Mouse (Mus musculus) thymus, postnatal 4 days (tissue): ENCODE data around the gene Shf.

Experiments
- DNase-seq: peaks from one replicate; pipeline ENCODE4 v3.0.0; 2021

Gene Shf

DNA sequence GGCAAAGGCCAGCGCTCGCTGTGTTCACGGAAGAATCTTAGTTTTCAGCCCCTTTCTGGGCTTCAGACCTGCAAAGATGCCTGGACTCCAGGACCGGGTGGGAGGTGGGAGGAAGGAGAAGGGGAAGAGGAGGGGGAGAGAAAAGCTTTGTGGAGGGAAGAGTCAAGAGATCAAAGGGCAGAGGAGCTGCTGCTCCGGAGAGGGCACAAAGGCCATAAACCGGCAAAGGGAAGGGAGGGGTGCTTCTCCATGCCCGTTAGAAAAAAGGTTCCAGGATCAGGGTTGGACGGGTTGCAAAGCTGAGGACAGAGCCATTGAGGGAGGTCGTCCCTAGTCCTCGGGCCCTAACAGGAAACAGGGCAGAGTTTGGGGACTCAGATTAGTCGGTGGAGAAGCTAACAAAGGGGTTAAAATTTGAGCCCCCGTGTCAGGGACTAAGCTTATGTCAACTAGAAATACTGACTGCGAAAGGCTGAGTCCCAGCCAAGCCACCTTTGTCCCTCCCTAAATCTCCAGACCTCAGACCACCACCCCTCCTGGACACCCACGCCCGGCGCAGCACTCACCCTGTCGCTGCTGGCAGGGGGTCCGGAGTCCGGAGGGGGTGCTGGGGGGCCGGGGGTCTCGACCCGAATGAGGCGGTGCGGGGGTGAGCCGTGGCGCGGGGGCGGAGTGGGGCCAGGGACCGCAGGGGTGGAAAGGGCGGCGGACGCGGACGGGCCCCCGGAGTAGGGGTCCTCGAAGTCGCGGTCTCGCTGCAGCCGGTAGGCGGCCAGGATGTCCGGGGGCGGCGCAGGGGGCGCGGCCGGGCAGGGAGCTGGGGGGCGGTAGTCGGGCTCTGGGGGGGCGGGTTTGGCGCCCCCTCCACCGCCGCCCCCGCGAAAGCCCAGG lies 636 bp downstream of the Shf start:
- peak; percentile 78 for DNase-seq

DNA sequence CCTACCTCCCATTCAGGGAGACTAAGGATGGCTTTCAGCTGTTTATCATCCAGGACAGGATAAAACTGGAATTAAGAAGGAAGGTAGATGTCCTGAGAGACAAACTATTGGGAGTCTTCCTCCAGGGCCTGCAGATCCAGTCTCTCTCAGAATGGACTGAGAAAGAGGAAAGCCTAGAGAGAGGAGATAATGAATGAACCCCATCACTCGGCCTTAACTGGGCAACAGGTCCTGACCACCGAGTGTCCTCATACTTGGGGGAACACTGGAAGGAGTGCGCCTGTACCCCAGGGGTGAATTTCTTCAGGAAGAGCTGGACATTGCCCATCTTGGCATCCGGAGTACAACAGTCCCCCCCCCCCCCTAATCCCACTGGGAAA lies 1.3 kb downstream of the Shf start:
- no peak for DNase-seq

DNA sequence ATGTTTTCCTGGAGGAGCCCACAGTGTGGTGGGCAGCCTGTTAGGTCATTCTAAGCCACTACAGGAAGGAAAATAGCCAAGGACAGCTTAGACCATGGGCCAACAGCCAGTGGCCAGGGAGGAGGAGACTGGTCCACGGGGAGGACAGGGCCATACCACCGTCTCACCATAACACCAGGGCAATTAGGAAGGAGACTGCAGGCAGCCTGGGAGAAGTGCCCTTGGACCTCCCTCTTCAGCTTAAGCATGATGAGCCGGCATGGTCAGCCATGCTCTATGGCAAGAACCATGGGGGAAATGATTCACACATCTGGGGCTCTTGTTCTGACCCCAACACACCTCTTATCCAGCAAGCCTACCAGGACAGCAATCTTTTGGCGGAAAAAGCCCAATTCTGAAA lies 1.8 kb downstream of the Shf start:
- DNase-seq = no peak

DNA sequence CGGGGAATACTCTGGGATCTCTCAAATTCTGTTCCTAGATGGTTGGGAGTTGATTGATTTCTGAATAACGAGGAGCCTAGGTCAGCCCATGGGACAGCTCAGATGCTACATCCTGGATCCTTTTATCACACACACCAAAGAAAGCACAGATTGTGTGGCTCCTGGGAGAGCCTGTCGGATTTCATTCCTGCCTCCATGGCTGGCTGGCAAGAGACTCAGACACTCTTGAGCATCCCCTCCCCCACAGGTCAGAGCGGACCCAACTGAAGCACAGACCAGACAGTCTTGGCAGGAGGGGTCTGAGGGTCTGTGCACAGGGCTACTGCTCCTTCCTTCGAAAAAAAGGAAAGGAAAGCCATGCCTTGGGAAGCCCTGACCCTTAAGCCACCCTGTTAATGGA lies 2.3 kb downstream of the Shf start:
- no peak for DNase-seq

DNA sequence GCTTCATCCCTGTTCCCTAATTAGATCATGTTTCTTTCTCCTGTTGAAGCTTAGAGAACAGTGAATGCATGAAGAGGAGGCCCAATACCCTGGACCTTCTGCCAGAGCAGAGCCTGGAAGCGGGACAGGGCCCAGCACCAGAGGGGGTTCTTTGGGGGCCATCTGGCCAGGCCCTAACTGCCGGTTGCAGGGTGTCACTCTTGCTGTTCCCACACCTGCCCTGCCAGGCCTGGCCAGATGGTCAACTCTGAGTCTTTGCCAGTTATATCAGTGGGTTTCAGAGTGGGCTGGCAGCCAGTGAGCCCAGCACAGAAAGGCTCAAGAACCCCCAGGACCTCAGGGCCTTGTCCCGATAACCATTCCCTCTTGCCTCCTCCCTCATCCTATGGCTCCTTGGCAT lies 2.9 kb downstream of the Shf start:
- no peak for DNase-seq

DNA sequence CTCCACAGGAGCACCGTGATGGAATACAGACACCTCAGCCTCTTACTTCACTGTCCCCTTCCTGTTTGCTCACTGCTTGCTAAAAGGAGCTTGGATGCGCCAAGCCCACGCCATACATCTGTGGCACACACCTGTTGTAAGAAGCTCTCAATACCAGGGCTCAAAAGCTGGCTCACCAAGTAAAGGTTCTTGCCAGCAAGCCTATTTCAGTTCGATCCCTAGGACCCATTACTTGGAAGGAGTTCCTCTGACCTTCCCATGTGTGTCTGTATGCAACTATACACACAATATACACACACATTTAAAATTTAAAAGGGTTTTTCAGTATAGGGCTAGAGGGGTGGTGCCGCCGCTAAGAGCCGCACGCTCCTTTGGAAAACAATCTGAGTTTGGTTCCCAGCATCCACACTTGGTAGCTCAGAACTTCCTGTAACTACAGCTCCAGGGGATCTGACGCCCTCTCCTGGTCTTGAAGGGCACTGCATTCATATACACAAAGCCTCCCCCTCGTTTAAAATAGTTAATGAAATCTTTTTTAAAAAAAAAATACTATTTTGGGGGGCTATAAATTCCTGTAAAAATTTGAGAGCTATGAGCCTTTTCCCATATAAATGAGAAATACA lies 3.6 kb downstream of the Shf start:
- peak; percentile 53 for DNase-seq

DNA sequence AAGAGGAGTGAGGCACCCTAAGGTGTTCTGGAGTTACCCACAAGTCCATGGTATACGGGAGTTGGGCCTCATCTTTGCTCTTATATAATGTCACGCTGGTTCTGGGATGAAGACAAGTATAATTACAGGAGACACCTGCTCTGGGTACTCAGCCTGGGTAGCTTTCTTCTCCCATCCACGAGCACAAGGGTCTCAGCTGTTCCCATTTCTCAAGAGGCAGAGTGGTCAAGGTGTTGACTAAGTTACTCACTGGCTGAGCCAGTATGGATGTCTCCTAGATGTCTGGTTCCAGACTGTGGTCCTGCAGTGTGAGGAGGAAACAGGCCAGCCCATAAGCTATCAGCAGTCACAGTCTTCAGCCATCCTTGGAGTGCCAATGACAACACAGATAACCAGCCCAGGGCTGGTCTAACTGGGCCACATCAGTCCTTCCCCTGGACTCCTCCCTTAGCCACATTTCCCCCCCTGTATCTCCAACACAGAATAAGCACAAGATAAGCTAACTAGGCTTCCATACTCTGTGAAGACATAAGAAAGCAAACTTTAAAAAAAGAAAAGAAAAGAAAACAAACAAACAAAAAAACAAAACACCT lies 4.5 kb downstream of the Shf start:
- DNase-seq = no peak

DNA sequence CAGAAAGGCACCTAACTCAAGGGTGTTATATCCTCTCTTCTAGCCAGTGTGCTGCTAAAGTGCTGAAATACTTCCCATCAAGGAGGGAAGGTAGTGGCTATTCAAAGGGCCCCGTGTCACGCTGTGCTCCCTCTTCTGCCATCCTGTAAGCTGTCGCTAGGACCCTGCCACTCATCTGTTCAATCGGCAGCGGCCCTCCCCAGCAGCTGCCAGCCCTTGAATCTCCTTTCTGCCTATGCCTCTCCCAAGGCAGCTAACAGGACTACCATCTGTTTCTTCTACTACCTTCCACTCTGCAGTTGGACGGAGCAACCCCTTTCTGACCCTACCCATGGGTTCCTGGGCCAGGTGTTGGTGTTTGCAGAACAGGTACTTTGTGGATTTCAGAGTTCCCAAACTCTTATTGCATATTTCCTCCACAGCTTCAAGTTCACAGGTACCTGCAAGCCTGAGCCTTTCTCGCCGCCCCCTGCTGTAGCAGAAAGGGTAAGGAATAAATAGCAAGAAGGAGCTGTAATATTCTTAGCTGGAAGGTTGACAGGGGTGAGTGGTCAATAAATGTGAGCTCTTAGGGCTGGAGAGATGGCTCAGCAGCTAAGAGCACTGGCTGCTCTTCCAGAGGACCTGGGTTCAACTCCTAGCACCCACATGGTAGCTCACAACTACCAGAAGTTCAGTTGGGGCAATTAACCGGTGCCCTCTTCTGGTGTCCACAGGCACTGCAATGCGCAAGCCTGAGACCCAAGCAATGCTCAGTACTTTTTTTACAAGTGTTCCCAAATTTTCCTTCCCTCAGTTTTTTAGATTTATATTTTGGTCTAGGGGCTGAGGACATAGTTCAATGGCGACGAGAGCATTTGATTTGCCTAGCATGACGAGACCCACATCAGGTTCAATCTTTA lies 6.1 kb downstream of the Shf start:
- DNase-seq = no peak

DNA sequence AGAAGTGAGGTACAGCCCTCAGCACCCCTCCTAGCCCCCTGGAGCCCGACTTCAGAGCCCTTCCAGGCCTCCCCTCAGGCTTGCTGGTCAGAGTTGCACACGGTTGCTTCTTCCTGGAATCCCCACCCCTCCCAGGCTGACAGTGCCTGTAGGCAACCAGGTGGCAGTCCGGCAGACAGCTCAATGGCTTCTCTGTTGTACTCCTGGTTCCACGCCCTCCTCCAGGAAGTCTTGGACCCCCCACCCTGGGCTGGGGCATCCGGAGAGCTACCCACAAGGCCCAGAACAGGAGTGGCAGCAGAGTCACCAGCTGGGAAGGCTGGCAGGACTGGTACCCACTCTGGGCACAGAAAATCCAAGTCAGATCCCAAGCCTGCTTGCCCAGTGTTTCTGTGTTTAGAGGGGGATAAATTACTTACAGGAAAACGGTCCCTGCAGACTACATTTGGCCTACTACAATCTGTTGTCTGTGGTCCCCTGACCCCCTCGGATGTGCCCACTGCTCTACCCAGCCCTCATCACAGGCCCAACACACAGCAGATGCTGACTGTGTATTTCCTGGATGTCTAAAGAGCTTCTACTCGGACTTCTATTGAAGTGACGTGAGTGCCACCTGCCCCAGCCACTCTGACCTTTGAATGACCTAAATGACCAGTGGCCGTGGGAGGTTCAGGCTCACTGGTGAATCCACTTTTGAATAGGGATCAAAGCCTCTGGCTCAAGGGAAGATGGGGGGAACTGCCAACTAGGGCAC lies 6.9 kb downstream of the Shf start:
- no peak for DNase-seq

DNA sequence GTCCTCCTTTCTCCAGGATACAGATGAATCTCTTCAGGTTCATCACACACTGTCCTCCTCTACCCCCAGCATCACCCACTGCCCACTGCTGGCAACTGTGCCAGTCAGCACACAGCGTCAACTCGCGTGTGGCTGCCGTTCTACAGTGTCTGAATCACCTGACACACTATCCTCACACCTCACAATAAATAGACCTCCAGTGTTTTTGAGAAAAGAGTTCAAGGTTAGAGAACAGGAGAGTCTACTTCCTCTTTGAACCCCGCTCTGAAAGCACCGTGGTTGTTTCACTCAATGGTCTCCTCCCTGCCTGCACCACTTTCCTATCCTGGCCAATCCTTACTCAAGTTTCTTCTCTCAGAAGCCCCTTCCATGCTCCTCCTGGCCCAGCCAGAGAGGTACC lies 7.8 kb downstream of the Shf start:
- no peak for DNase-seq

DNA sequence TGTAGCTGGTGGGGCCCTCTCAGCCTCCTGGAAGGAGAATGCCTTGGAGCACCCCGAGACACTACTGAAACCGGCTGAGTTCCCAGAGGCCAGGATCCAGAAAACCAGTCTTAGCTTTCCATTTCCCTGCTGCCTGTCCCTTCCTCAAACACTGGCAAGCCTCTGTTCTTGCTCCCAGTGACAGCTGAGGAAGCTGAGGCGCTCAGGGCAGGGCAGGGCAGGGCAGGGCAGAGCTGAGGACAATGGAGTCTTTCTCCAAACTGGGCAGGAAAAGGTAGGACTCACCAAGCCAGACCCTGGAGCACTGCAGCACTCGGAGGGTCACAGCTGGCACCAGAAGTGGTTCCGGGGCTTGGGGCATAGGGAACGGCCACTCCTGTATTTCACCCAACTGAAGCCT lies 8.7 kb downstream of the Shf start:
- no peak for DNase-seq

DNA sequence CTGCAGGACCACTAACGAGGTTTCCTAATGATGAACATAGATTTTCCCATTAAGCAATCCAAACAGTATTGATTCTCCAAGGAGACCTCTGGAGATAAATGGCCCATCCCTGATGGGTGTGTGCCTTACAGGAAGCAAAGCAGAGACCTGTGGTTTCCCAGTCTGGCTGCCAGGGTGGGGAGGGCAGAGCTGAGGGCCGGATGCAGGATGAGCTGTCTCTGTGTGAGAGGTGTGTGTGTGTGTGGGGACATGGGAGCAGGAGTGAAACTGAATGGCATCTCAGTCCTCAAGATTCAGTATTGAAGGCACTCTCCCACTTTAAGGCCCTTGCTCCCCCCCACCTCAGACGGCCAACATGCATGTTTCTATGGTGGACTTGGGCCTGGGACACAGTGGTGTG lies 12.8 kb downstream of the Shf start:
- no peak for DNase-seq

DNA sequence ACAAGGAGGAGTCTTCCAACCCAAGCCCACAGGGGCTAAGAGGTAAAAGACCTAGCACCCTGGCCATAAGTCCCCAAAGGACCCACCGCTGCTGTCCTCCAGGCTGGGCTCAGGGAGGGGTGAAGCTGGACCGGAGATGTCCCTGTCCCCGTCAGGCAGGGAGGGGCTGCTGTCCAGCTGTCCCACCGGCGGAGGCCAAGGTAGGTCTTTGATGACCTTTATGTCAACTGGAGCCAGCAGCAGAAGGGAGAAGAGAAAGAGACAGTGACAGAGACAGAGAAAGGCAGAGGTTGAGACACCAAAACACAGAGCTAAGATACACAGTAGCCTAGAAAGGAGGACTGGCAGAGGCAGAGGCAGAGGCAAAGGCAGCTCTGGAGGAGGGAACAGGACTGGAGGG lies 13.6 kb downstream of the Shf start:
- no peak for DNase-seq

DNA sequence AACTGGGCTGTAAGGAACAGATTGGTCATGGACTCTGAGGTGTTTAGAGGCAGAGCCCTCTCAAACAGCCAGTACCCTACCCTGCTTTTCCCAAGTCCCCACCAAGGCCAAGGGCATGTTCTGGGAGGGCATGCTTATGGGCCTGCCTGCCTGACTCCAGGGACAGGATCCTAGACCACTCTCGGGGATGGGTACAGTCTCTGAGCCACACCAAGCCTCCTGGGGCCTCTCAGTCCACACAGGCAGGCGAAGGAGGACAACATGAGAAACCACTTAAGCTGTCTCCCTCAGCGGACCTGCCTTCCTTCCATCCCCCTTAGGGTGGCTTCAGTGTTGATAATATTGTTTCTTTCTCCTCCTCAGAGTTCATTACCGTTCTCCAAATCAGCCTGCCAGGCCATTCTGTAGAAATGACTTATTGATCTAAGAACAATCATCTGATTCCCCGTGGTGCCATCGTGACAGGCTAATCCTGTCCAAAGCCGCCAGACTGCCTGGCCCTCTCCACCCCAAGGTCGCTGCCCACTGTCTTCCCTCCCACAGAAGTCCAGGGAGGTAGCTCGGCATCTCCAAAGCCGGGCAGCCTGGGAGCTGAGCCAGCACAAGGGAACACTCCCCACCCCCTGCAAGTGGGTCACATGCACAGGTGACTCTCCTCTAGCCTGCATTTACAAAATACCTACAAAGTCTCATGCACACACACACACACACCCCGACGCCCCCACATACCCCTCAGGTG lies 14.6 kb downstream of the Shf start:
- no peak for DNase-seq

DNA sequence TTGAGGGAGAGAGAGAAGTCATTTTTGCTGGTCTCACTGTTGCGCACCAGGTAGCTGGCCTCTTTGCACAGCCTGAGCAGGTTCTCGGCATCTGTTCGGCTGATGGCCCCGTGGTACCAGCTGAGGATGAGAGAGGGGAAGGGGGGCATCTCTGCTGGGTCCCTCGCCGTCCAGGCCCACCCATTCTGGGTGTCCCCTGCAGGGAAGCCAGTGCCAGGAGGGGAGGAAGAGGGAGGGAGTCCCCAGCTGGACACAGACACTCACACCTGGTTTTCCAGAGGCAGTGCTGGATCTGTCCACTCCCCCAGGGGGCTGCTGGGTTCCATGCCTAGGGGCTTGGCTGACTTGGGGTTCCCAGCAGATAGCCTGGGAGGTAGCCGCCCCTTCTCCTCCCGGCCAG lies 15.2 kb downstream of the Shf start:
- DNase-seq = no peak

DNA sequence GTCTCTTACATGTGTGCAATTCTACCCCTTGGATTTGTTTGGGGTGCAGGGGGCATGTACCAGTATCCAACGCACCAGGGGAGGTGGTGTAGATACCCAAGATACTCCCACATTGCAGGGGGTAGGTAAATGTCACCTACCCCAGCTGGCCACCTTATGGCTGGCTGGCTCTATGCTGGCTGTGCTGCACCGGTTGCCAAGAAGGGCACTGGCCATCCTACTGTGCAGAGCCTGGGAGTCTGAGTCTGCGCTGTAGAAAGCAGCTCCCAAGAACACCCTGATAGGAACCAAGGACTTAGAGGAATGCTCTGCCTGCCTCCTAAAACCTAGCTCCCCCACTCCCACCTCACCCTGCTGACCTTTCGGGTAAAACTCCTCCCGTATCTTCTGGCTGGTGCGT lies 16.0 kb downstream of the Shf start:
- DNase-seq = no peak

DNA sequence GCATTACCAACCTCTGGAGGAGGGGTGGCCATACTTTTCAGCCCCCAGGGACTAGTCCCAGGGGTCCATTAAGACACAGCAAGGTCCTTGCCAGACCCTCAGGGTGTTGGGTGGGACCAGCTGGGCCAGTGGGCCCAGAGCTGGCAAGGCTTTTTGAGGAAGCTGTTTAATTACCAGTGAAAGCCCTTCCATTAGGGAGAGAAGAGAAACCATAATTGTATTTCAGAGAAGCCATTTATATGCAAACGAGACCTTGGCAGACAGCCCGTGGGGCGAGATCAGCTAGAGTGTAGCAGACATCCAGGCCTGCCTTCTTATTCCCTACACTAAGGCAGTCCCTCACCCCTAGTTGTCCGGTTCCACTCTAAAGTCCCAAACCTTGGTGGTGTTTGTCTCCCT lies 17.0 kb downstream of the Shf start:
- DNase-seq = no peak

DNA sequence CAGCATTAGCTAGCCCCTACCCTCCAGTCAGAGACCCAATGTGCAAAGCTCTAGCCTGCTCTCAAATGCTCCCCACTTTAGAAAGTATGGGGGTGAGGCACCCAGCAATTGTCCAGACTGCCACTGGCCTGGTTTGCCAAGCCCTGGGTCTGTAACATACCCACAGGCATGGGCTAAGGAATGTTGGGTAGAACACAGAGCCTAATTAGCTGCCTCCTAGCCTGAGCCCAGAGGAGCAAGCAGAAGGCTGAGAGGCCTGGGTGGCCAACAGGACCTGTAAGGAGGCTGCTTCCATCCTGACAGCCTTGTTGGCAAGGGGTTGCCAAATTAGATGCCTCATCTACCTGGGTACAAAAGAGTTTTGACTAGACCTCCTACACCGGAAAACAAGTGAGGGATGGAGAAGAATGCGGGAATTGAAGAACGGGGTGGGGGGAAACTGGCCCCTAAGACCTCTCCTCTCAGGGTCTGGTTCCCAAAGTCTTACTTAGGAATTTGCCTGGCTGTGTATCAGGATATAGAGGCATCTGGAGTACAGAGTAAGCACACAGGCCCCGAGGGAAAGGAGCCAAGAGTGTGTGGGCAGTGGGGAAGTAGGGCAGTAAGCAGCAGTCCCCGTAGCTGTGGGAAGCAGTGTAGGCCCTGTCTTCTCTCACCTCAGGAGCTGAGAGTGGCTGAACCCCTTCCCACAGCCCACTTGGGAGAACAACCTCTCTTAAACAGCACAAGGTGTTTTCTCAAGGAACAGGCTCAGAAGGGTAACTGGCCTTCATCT lies 17.6 kb downstream of the Shf start:
- DNase-seq = no peak

DNA sequence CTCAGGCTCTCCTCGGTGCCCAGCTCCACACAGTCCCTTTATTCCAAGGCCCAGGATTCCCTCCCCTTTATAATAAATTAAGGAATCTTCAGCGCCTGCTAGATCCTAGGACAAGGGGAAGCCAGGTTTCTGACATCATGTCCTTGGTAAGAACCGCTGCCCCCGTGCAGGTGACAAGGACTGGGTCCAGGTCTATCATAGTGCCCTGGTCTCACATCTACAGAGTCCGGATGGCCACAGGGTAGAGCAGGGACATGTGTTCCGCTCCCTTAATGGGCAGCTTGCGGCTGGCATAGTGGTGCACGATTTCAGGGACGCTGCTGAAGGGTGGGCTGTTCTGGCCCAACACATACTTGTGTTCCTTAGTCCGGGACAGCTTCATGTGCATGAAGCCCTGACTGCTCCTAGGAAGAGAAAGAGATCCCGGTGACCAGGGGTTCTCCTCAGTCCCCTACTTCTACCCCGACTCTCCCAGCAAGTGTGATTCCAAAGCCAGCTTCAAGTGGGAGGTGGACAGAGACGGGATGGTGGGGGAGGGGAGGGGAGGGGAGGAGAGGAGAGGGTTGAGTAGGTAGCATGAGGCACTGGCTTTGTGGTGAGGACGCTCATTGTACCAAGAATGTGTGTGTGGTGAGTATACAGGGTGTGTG lies 19.7 kb downstream of the Shf start:
- DNase-seq = peak; percentile 45

DNA sequence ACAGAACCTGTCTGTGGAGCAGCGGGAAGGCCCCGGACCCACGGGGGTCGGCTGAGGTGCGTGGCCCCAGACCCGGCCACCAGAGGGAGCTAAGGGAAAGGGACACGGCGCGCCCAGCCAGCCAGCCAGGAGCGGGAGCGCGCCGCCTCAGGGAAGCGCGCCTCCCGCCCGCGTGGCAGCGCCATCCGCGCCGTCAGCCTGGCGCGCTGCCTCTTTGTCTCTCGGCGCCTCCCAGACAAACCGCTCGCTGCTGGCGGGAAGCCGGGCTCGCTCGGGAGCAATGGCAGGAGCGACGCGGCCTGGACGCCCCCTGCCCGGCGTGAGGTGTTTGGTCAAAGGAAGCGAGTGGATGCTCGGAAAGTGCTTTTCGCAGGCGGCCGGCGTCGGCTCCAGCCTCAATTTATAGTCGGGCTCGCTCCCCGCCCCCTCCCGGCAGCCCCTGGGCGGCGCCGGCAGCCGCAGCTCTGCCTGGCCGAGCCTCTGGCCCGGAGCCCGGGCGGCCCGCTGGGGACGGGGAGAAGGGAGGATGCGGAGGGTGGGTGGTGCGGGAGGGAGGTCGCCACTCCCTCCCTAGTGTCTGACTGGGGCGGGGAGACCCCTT lies 20.3 kb downstream of the Shf start:
- peak; percentile 96 for DNase-seq
